Mouse (Mus musculus) limb, embryonic 11.5 days (tissue): ENCODE data around the gene Sim2. TPM values are rescaled to one million over a fixed set of nuclear protein-coding genes. Genes with fewer than 3 reads are reported as not detected.

Experiments used
- ATAC-seq: fragments of 200-750 bp; cut with Nextera tagmentation; 2 replicates; pipeline ENCODE4 v1.8.0; 2017; ENCODE audit warnings: low read depth; ENCODE audit not compliant: insufficient number of reproducible peaks, low FRiP score, low TSS enrichment
- DNase-seq: peaks from one replicate; pipeline ENCODE4 v3.0.0-alpha.2; 2015; ENCODE audit warnings: low spot score
- H3K27ac ChIP-seq: fragments of 300-500 bp; sonication (generic); replicated peaks from 2 replicates; pipeline ENCODE4 v1.5.1; 2014; ENCODE audit warnings: low read depth, mild to moderate bottlenecking, low read length
- H3K27me3 ChIP-seq: fragments of 300-500 bp; sonication (generic); 2 replicates; pipeline ENCODE4 v1.6.1; 2014; ENCODE audit warnings: mild to moderate bottlenecking, low read length, mixed read lengths; ENCODE audit not compliant: control insufficient read depth, insufficient read depth
- H3K36me3 ChIP-seq: fragments of 300-500 bp; sonication (generic); 2 replicates; pipeline ENCODE4 v1.6.1; 2014; ENCODE audit warnings: mild to moderate bottlenecking, low read length, moderate library complexity, mixed read lengths; ENCODE audit not compliant: control insufficient read depth, insufficient read depth
- H3K4me1 ChIP-seq: fragments of 300-500 bp; sonication (generic); 2 replicates; pipeline ENCODE4 v1.6.1; 2014; ENCODE audit warnings: low read length, mixed read lengths; ENCODE audit not compliant: control insufficient read depth, insufficient read depth
- H3K4me2 ChIP-seq: fragments of 300-500 bp; sonication (generic); 2 replicates; pipeline ENCODE4 v1.6.1; 2014; ENCODE audit warnings: low read depth, mild to moderate bottlenecking, moderate library complexity; ENCODE audit not compliant: severe bottlenecking
- H3K4me3 ChIP-seq: fragments of 300-500 bp; sonication (generic); 2 replicates; pipeline ENCODE4 v1.5.1; 2014; ENCODE audit warnings: low read depth, low read length
- H3K9ac ChIP-seq: fragments of 300-500 bp; sonication (generic); 2 replicates; pipeline ENCODE4 v1.6.1; 2014; ENCODE audit warnings: mild to moderate bottlenecking, low read length
- H3K9me3 ChIP-seq: fragments of 300-500 bp; sonication (generic); 2 replicates; pipeline ENCODE4 v1.6.1; 2016; ENCODE audit warnings: low read length; ENCODE audit not compliant: control insufficient read depth
- WGBS: fragments of 180-500 bp; shearing (Covaris S2); extraction: QIAGEN DNeasy Blood & Tissue Kit; methylation state at CpG from one replicate; pipeline ENCODE4 v1.1.7; 2014; 5-methylcytosine and 5-hydroxymethylcytosine counted together
- microRNA-seq: library from miRNA; unstranded; fragments of <30 nt; microRNA quantifications from one replicate; pipeline ENCODE4, GENCODE M21; 2016
- polyA plus RNA-seq: library from polyadenylated mRNA; unstranded; fragments of >200 nt; fragmentation: Nextera tagmentation; extraction: Ambion mirVana; gene quantifications from 2 replicates; pipeline ENCODE4 v1.2.1, GENCODE M21; 2014

Gene Sim2
- polyA plus RNA-seq, 1 experiment from 2014 or later = 2.6 TPM

DNA sequence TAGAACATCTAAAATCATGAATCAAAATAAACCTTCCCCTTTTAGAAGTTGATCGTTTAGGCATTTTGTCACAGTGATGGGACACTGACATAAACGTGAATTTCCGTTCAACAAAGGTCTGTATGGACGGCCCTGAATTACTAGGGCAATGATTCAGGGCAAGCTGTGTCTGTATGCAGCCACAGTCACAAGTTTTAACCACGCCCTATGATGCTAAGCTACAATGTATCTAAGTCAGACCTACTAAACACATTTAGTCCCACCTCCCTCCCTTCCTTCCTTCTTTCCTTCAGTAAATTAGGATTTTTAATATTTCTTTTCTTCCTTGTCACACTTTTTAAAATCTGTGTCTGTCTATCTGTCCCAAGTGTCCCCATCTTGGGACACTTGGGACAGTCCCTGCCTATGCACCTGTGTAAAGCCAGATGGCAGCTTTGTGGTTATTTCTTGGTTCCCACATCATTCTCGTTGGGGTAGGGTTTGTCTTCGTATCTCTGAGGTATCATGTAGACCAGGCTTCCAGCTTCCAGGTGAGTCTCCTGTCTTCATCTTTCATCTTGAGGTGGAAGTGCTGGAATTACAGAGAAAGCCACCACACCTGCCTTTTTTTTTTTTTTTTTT is 90.7 kb downstream of the Sim2 start:
- Histone ChIP-seq H3K27me3 (peaks cover 12% of the 10 kb centered on the region), H3K4me3 (no peak overlapping the region), H3K4me2 (no peak overlapping the region), H3K9me3 (no peaks in the 10 kb centered on the region), H3K9ac (no peak overlapping the region), H3K27ac (no peak overlapping the region), H3K36me3 (no peaks in the 10 kb centered on the region), H3K4me1 (peaks cover 10% of the 10 kb centered on the region)
- DNase-seq (no peak), ATAC-seq (no peak)
- WGBS = 88% methylated on average over 7 of the region's 7 CpGs

Small RNAs within 50 kb of the gene (microRNA-seq; reads per million reads assigned to microRNA genes)
- not detected for gene Gm23062

Other genes starting within 250 kb of the Sim2 start
- gene Chaf1b, start 201.0 kb upstream of the Sim2 start, polyA plus RNA-seq = 120 and 121 TPM in 2 replicates
- gene Cldn14, start 76.1 kb upstream of the Sim2 start, polyA plus RNA-seq = not detected in 2 replicates
- gene Hlcs, start 228.6 kb downstream of the Sim2 start, polyA plus RNA-seq = 8.4 and 10.4 TPM in 2 replicates
- 3.9 and 4.3 TPM in 2 replicates for gene Ripply3, start 243.5 kb downstream of the Sim2 start, polyA plus RNA-seq